Mouse (Mus musculus) frontal cortex, postnatal 14 days (tissue): ENCODE results near the gene Lrrc1.

Source experiments
- DNase-seq, 2 experiments: peaks; one replicate each; pipeline ENCODE4 v3.0.0; 2022; ENCODE audit warnings: low spot score in 2 of 2

Lrrc1 gene

GRCm38 (mm10) chr9:77463861-77464260 is 80.8 kb downstream of the Lrrc1 start:
- no peak for DNase-seq

- no peak for DNase-seq
Observed at GRCm38 (mm10) chr9:77463195-77463594, 81.5 kb downstream of the Lrrc1 start.

GRCm38 (mm10) chr9:77461371-77461915 is 83.2 kb downstream of the Lrrc1 start:
- DNase-seq: no peak

- DNase-seq: no peak
Observed at GRCm38 (mm10) chr9:77460408-77460807, 84.3 kb downstream of the Lrrc1 start.

GRCm38 (mm10) chr9:77459365-77459764 is 85.3 kb downstream of the Lrrc1 start:
- no peak for DNase-seq

DNA sequence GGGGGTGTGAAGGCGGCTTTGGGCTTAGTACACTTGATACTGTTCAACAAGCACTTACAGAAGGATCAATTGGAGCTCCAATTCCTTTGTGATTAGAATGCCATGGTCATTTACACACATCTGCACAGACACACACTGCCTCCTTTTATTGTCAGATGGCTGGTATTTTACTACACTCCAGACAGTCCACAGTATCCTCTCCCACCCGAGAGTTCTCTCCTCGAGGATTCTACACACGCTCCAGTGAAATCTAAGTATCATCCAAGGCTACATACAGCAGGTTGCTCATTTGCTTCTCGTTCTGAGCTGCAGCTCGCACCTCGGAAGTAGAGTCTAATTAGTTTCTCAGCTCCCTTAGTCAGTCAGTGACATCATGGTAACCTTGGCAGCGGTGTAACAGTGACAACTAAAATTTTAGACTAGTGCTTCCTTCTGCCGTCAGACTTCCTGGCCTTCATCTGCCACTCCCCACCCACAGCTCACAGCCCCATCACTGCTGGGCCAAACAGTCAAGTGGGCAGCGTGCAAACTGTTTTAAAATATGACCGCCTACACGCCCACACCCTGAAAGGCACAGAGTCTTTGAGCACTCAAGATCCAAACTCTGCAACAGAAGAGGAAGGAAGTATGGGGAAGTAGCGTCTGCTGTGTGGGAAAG is 88.4 kb downstream of the Lrrc1 start:
- DNase-seq: no peak

DNA sequence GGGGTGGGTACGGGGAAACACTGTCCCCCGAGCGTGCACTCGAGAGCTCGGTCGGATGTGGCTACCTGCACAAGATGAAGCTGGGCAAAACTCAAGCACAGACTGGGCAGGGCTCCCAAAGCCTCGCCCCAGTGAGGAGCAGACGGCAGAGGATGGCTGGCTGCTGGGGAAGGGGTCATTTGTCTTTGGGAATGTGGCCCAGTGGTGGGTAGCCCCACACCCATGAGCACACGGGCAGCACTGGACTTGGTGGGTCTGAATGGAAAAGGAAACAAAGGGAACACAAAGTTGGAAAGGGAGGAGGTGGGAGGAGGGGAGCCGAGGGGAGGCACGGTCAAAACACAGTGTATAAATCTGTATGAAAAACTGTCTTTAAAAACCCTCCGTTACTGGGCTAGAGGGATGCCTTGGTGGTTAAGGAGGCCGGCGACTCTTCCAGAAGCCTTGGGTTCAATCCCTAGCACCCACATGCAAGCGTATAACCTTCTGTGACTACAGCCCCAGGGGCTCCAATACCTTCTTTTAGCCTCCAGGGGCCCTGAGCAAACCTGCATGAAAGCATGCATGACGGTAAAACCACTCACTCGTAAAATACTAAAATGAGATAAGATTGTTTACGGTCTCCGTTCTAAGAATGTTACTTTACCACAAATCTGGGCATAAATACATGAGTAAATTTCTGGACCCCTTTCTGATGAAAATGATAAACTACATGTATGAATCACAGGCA is 89.1 kb downstream of the Lrrc1 start:
- DNase-seq: no peak

DNA sequence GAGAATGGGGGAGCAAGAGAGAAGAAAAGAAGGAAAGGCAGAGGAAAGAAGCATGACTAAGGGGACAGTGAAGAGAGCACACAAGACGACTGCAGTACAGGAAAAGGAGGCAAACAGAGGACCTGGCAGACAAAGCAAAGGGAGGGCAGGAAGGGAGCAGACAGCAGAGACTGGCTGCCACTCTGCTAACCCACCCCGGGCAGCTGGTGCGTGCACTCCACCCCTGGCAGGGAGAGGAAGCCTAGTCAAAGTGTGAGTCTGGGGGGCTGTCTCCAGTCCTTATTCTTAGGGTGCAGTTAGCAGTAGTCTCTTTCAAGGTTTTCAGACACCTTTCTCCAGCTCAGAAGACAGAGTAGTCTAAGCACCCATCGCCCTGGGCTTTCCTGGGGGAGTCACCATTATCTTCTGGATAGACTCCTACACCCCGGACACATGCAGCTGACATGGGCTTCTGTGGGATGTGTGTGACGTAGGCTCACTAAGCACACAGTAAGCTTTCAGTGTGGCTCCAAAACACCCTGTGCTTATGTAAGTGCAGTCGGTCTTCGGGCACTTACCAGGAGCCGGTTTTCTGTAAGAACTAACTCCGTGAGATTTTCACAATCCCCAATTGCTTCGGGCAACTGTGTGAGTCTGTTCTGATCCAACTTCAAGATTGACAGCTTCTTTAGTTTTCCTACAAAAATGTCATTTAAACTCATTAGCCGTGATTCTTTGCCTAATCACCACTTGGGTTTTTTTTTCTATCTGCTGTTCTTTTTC is 92.4 kb downstream of the Lrrc1 start:
- DNase-seq: no peak

DNA sequence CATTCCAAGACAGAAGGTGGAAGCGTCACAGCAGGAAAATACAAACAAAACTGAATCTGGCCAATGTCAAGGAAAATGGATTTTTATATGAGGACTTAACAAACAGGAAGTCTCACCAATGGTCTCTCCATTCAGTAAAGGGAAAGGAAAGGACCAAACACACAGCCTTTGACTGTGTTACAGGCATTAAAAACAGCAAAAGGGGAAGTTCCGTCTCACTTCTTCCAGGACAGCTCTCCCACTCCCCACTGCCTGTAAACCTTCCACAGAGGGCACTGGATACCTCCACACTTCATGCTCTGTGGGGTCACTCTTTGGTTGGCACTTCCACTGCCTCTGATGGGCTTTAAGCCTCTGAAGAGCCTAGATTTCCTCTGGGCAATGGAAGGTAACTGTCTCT is 94.2 kb downstream of the Lrrc1 start:
- no peak for DNase-seq

DNA sequence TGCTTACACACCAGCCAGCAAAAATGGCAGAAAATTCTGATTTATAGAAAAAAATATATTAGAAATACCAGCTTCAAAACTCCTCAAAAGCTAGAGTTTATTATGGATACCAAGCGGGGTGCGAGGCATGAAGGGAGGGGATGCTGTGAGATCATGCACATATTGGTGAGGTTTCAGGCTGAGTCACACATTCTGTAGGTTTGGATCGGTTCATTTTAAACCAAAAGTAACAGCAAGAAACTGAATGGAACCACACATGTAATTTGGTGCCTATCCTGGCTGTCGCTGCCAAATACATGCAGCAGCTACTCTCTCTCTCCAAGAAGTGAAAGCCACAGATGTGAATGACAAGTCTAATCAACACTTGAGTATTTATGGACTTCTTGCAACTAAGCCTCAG is 99.8 kb downstream of the Lrrc1 start:
- DNase-seq: no peak

DNA sequence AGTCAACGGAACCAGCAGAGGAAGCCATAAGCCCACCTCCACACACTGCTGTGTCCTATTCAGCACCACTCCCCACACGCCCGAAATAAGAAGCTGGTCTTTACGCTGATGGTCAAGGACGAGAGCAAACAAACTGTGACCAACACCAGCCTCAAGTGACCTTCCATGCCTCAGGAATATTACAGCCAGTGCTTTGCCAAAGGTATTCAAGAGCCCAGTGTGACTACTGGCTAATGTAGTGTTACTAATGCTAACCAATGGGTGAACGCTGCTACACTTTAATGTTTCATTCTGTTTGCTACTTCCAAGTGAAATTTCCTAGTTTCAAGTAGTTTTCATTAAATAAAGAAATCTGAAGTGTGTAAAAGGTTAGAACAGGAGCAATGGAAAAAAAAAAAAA is 105.3 kb downstream of the Lrrc1 start:
- DNase-seq: no peak

DNA sequence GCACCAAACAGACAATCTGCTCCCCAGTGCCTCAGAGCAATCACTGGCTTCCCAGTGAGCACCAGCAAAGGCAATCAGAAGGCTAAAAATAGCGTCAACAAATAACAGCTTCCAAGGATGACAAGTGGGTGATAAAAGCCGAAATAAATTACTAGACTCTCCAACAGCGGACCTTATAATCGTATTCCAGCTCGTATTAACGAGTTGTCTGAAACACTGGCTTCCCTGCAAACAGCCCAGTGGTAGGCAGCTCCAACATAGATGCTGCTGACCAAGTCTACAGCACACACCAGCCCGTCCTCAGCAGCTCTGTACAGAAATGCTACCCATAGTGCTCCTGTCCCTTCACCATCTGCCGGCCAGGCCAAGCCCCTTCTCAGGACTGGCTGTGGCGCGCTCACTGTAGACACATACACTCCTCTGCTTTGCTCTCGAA is 105.8 kb downstream of the Lrrc1 start:
- no peak for DNase-seq

- DNase-seq: no peak
Observed at GRCm38 (mm10) chr9:77437131-77437530, 107.5 kb downstream of the Lrrc1 start.

DNA sequence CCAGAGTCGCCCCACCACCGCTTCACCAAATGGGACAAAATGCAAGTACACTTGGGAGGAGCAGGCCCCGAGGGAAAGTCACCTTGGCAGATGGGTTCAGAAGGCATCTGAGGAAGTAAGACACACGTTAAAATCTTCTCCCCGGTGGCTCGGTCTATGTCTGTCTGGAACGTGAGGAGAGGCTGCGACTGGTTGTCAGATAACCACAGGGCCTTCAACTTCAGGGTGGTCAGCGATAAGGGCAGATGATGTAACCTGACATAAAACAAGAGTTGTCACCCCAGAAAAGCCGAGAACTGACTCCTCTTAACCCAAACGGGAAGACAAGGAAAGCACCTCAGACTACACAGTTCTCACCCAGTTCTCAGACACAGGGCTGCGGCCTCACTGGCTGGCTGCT is 109.7 kb downstream of the Lrrc1 start:
- no peak for DNase-seq

GRCm38 (mm10) chr9:77433476-77433875 is 111.2 kb downstream of the Lrrc1 start:
- no peak for DNase-seq

- no peak for DNase-seq
Observed at GRCm38 (mm10) chr9:77432030-77432429, 112.6 kb downstream of the Lrrc1 start.

GRCm38 (mm10) chr9:77430413-77431087 is 114.1 kb downstream of the Lrrc1 start:
- DNase-seq: no peak

DNA sequence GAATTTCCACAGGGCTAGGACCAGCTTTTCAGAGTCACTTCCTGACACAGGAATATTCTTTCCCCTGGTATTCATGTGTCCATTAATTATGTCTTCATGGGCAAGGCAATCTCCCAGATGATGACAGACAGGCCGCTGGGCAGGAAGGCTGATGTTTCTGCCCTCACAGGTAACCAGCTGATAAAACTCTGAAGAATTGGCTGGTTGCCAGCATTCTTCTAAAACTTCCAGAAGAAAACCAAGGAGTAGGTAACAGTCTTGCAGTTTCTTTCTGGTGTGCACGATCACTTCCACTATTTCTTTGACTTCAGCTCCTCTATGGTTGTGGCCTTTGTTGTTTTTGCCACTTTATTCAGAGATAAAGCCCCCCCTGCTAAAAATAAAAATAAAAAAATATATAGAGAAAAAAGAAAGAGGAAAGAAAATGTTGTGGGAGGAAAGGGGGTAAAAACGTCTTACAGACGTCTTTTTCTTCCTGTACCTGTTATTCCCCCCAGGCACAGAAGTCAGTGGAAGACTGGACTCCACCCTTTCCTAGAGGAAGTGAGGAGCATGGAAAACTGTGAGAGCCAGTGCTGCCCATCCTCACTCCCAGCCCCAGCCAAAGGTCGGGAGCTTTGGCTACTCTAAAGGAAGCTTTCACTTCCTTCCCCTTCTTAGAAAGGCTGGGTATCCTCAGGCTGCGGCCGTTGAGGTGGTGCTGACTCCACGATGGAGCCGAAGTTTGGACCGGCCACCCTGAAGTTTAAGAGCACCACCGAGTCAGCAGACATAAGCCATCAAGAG is 115.2 kb downstream of the Lrrc1 start:
- DNase-seq: no peak

DNA sequence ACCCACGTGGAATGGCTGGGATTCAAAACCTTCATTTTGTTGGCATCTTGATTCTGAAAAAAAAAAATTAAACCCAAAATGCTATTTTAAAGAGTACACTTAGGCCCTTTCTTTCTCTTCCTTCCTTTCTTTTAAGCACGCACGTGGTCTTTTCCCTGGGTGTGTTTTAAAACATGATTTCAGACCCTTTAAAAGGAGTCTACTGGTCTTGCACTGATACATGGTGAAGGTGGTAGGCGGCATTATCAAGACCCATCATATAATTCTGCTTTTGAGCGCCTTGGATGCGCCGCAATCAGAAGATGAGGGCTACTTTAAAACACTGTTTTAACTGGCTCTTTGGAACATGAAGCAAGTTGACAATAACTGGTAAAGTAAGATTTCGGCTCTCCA is 115.9 kb downstream of the Lrrc1 start:
- no peak for DNase-seq

- DNase-seq: no peak
Observed at GRCm38 (mm10) chr9:77428115-77428747, 116.4 kb downstream of the Lrrc1 start.
